Mouse (Mus musculus): Measurements from ENCODE around the gene Adamts6. TPM values are rescaled to one million over a fixed set of nuclear protein-coding genes. Genes with fewer than 3 reads are reported as not detected.

Gene Adamts6
- polyA plus RNA-seq (2021; fragmentation: Nextera tagmentation), result 0.09 and 0.15 TPM in 2 replicates
- long read RNA-seq, experiment 1, result 0 reads
- long read RNA-seq, experiment 2, partial matches to known transcripts, result 1 of 4 reads
- long read RNA-seq, experiment 2, other reads (novel, unspliced or antisense), result 3 of 4 reads

DNA sequence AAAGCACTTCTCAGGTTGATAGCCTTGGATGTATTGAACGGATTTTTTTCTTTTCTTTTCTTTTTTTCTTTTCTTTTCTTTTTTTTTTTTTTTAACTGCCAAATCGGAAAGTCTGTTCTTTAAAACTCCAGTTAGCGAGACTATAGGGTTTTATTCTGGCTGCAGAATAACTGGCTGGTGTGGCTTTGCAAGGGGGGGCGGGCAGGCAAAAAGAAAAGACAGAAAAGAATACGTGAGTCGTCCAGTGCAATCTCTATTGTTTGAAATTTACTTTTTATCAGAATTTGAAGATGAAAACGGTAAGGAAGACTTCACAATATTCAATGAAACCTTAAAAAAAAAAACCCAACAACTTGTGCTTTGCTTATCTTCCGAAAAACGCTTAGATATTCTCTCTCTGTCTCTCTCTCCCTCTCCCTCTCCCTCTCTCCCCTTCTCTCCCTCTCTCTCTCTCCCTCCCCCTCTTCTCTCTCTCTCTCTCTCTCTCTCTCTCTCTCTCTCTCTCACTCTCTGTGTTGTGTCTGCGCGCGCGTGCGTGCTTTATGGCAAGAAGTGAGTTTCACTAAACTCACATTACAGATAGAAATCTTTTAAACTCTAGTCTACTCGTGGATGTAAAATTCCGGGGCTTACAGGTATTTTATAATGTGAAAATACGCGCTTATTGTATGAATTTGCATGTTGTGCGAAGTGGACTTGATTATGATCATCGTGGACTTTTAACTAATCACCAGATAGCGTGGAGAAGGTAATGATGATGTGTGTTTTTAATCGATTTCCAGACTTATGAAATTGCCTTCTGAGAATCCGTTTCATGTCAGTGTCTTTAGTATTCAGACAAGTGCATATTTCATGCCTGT is at the start of gene Adamts6:
Gene Adamts6 (plus strand): TSS at position 470 of the 860 bp plus-strand sequence.

Other genes starting within 250 kb of the Adamts6 start
- gene Nln, start 178.2 kb upstream of the Adamts6 start, polyA plus RNA-seq (2021; fragmentation: Nextera tagmentation), result 8.6 and 10.8 TPM in 2 replicates
- gene Sgtb, start 178.1 kb upstream of the Adamts6 start, polyA plus RNA-seq (2021; fragmentation: Nextera tagmentation), result 40.0 and 42.3 TPM in 2 replicates
- gene Trappc13, start 109.4 kb upstream of the Adamts6 start, polyA plus RNA-seq (2021; fragmentation: Nextera tagmentation), result 28.0 and 29.4 TPM in 2 replicates
- gene Trim23, start 109.0 kb upstream of the Adamts6 start, polyA plus RNA-seq (2021; fragmentation: Nextera tagmentation), result 26.0 and 32.1 TPM in 2 replicates
- 2.1 and 3.3 TPM in 2 replicates for gene Cenpk, start 59.2 kb upstream of the Adamts6 start, polyA plus RNA-seq (2021; fragmentation: Nextera tagmentation)
- 3.4 and 4.8 TPM in 2 replicates for gene Ppwd1, start 59.0 kb upstream of the Adamts6 start, polyA plus RNA-seq (2021; fragmentation: Nextera tagmentation)

Measured in layer of hippocampus, adult 6 months (tissue).